Mouse (Mus musculus) embryonic facial prominence, embryonic 13.5 days (tissue): ENCODE measurements at regions not wholly inside any gene's neighbourhood (a gene's known extent, or its start where the extent isn't known, plus 50 kb on each side); places are given as distances from the start of the nearest gene placed in this dataset.

Source experiments
- ATAC-seq: fragments of 200-750 bp; cut with Nextera tagmentation; 2 replicates; pipeline ENCODE4 v1.8.0; 2017; ENCODE audit warnings: low read depth; ENCODE audit not compliant: insufficient number of reproducible peaks, insufficient read depth, low FRiP score, low TSS enrichment
- H3K27ac ChIP-seq: fragments of 300-500 bp; sonication (generic); 2 replicates; pipeline ENCODE4 v1.5.1; 2015; ENCODE audit warnings: moderate library complexity, mild to moderate bottlenecking, inconsistent platforms
- H3K27me3 ChIP-seq: fragments of 300-500 bp; sonication (generic); 2 replicates; pipeline ENCODE4 v1.6.1; 2015; ENCODE audit warnings: mild to moderate bottlenecking, inconsistent platforms
- H3K36me3 ChIP-seq: fragments of 300-500 bp; sonication (generic); 2 replicates; pipeline ENCODE4 v1.6.1; 2015; ENCODE audit warnings: mild to moderate bottlenecking, inconsistent platforms
- H3K4me1 ChIP-seq: fragments of 300-500 bp; sonication (generic); 2 replicates; pipeline ENCODE4 v1.6.1; 2015; ENCODE audit warnings: inconsistent platforms
- H3K4me2 ChIP-seq: fragments of 300-500 bp; sonication (generic); 2 replicates; pipeline ENCODE4 v1.6.1; 2015; ENCODE audit warnings: moderate library complexity, mild to moderate bottlenecking, inconsistent platforms
- H3K4me3 ChIP-seq: fragments of 300-500 bp; sonication (generic); 2 replicates; pipeline ENCODE4 v1.5.1; 2015; ENCODE audit warnings: mild to moderate bottlenecking, inconsistent platforms
- H3K9ac ChIP-seq: fragments of 300-500 bp; sonication (generic); 2 replicates; pipeline ENCODE4 v1.6.1; 2015; ENCODE audit warnings: mild to moderate bottlenecking, inconsistent platforms
- H3K9me3 ChIP-seq: fragments of 300-500 bp; sonication (generic); 2 replicates; pipeline ENCODE4 v1.6.1; 2016; ENCODE audit warnings: inconsistent platforms
- WGBS: fragments of 180-500 bp; shearing (Covaris S2); methylation state at CpG from one replicate; pipeline ENCODE4 v1.1.7; 2015; ENCODE audit warnings: mixed read lengths; 5-methylcytosine and 5-hydroxymethylcytosine counted together

GRCm38 (mm10) chr19:44651605-44652004, 89.0 kb downstream of the Hif1an start:
- H3K9me3 ChIP-seq: no peaks in the 10 kb centered on the region
- H3K4me1 ChIP-seq: peaks cover 6% of the 10 kb centered on the region
- WGBS: 3% methylated on average over 4 of the region's 4 CpGs
- no peak overlapping the region for H3K9ac ChIP-seq
- ATAC-seq: no peak
- H3K4me3 ChIP-seq: no peak overlapping the region
- no peak overlapping the region for H3K27ac ChIP-seq
- H3K27me3 ChIP-seq: peaks cover 92% of the 10 kb centered on the region
- H3K36me3 ChIP-seq: no peaks in the 10 kb centered on the region
- H3K4me2 ChIP-seq: no peak overlapping the region

DNA sequence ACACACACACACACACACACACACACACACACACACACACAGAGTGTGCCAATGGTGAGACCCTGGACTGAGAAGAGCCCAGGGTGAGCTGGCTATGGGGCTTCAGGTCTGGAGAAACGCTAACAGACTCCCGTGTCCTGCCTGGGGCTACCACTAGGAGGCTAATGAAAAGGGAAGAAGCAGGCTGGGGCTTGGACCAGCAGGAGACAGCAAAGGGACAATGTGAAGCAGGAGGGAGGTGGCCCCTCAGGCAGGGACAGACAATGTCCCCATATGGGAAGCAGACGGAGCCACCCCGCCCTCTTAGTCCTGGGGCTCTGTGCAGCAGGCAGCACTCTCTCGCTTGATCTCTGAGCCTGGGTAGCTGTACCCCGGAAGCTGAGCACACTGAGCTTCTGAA, 93.1 kb downstream of the Hif1an start:
- ATAC-seq: no peak
- Histone ChIP-seq H3K4me1 (no peaks in the 10 kb centered on the region), H3K36me3 (no peaks in the 10 kb centered on the region), H3K9me3 (no peaks in the 10 kb centered on the region), H3K4me2 (no peak overlapping the region), H3K9ac (no peak overlapping the region), H3K27me3 (peaks cover 87% of the 10 kb centered on the region), H3K4me3 (no peak overlapping the region), H3K27ac (no peak overlapping the region)
- under 1% methylated on average over 6 of the region's 6 CpGs for WGBS

GRCm38 (mm10) chr19:44659316-44659715, 96.5 kb upstream of the Pax2 start:
- H3K4me3 ChIP-seq: no peak overlapping the region
- 26% methylated on average over 10 of the region's 10 CpGs for WGBS
- no peaks in the 10 kb centered on the region for H3K4me1 ChIP-seq
- H3K27me3 ChIP-seq: peaks cover 91% of the 10 kb centered on the region
- H3K9ac ChIP-seq: no peak overlapping the region
- no peak overlapping the region for H3K27ac ChIP-seq
- no peaks in the 10 kb centered on the region for H3K9me3 ChIP-seq
- ATAC-seq: no peak
- H3K36me3 ChIP-seq: no peaks in the 10 kb centered on the region
- H3K4me2 ChIP-seq: no peak overlapping the region

DNA sequence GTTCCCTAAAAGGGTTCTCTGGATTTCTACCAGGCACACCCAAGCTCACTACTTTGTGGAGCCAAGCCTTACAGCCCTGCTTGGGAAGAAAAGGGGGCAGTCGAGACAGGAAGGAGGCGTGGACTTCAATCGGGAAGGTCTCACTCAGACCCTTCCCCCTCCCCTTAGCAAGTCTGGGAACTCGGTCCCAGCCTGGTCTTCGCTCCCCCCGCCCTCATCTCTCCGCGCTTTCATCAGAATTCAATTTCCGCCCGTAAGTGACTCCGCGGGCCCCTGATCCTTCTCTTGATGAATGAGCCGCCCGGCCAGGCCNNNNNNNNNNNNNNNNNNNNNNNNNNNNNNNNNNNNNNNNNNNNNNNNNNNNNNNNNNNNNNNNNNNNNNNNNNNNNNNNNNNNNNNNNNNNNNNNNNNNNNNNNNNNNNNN, 86.3 kb upstream of the Pax2 start:
- peak overlapping the region; percentile 57 for H3K4me2 ChIP-seq
- H3K36me3 ChIP-seq: no peaks in the 10 kb centered on the region
- H3K4me3 ChIP-seq: peak overlapping the region; percentile 31
- H3K9me3 ChIP-seq: no peaks in the 10 kb centered on the region
- peaks cover 24% of the 10 kb centered on the region for H3K4me1 ChIP-seq
- H3K9ac ChIP-seq: no peak overlapping the region
- peaks cover 93% of the 10 kb centered on the region for H3K27me3 ChIP-seq
- 0% methylated on average over 14 of the region's 14 CpGs for WGBS
- no peak for ATAC-seq
- no peak overlapping the region for H3K27ac ChIP-seq

- H3K4me1 ChIP-seq: peaks cover 19% of the 10 kb centered on the region
- no peaks in the 10 kb centered on the region for H3K36me3 ChIP-seq
- no peak for ATAC-seq
- H3K27me3 ChIP-seq: peaks cover 98% of the 10 kb centered on the region
- peak overlapping the region; percentile 29 for H3K4me3 ChIP-seq
- no peaks in the 10 kb centered on the region for H3K9me3 ChIP-seq
- H3K27ac ChIP-seq: no peak overlapping the region
- H3K4me2 ChIP-seq: peak overlapping the region; percentile 47
- 6% methylated on average over 45 of the region's 45 CpGs for WGBS
- H3K9ac ChIP-seq: no peak overlapping the region
Observed at GRCm38 (mm10) chr19:44674621-44675245, 81.1 kb upstream of the Pax2 start.

GRCm38 (mm10) chr19:44676555-44677120, 79.2 kb upstream of the Pax2 start:
- H3K9ac ChIP-seq: no peak overlapping the region
- no peak overlapping the region for H3K27ac ChIP-seq
- ATAC-seq: no peak
- H3K4me2 ChIP-seq: no peak overlapping the region
- H3K4me1 ChIP-seq: peaks cover 7% of the 10 kb centered on the region
- H3K9me3 ChIP-seq: no peaks in the 10 kb centered on the region
- H3K27me3 ChIP-seq: peaks cover 98% of the 10 kb centered on the region
- no peak overlapping the region for H3K4me3 ChIP-seq
- WGBS: 5% methylated on average over 12 of the region's 12 CpGs
- H3K36me3 ChIP-seq: no peaks in the 10 kb centered on the region

DNA sequence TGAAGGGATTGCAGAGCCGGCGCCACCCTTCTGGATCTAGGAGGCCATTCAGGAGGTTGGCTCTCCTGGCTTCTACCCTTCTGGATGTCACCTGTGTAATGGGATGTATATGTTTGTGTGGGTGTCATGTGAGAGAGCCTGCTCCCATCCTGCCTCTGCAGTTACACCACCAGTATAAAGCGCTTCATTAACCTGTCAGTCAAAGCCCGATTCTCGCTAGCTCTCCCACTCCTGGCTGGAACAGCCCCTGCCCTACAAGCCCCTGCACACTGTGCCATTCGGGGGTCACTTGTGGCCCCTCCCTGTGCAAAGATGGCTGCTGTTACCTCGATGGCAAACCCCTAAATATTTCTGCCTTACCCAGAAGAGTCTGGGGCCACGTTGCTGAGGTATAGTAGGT, 78.5 kb upstream of the Pax2 start:
- Histone ChIP-seq H3K4me2 (no peak overlapping the region), H3K4me1 (peaks cover under 1% of the 10 kb centered on the region; the same call in 1 of the 2 replicates), H3K27ac (no peak overlapping the region), H3K9ac (no peak overlapping the region), H3K9me3 (no peaks in the 10 kb centered on the region), H3K27me3 (peaks cover 98% of the 10 kb centered on the region), H3K36me3 (no peaks in the 10 kb centered on the region), H3K4me3 (no peak overlapping the region)
- WGBS: 48% methylated on average over 8 of the region's 8 CpGs
- ATAC-seq: no peak

GRCm38 (mm10) chr19:44678686-44679085, 77.2 kb upstream of the Pax2 start:
- Histone ChIP-seq H3K27me3 (peaks cover 98% of the 10 kb centered on the region), H3K36me3 (no peaks in the 10 kb centered on the region), H3K9ac (no peak overlapping the region), H3K27ac (no peak overlapping the region), H3K4me3 (no peak overlapping the region), H3K9me3 (no peaks in the 10 kb centered on the region), H3K4me1 (no peaks in the 10 kb centered on the region), H3K4me2 (no peak overlapping the region)
- ATAC-seq: no peak
- WGBS: 80% methylated on average over 1 of the region's 1 CpGs

DNA sequence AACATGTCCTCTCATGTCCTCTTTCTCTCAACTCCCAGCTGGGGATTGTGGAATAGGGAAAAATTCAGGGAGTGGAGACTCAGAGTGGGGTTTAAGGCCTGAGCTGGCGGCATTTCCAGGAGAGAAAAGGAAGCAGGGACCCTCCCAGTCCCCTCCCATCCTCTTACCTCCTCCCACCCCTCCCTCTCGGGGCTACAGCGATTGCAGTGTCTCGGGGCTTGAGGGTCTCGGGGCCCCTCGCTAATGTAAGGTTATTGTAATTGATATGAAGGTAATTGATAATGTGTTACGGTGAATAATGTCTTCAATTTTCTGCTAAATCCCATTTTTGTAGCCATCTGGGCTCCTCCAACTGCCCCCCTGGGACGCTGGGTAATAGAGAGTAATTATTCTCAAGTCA, 74.2 kb upstream of the Pax2 start:
- Histone ChIP-seq H3K36me3 (no peaks in the 10 kb centered on the region), H3K4me3 (no peak overlapping the region), H3K27ac (no peak overlapping the region), H3K4me1 (0 out of 2 replicates have a peak, but pooled peaks cover 5% of the 10 kb centered on the region), H3K9ac (no peak overlapping the region), H3K27me3 (peaks cover 98% of the 10 kb centered on the region), H3K9me3 (no peaks in the 10 kb centered on the region), H3K4me2 (no peak overlapping the region)
- 9% methylated on average over 8 of the region's 8 CpGs for WGBS
- no peak for ATAC-seq

- H3K4me1 ChIP-seq: 0 out of 2 replicates have a peak, but pooled peaks cover 5% of the 10 kb centered on the region
- no peaks in the 10 kb centered on the region for H3K36me3 ChIP-seq
- H3K27ac ChIP-seq: no peak overlapping the region
- no peak overlapping the region for H3K4me2 ChIP-seq
- no peaks in the 10 kb centered on the region for H3K9me3 ChIP-seq
- peaks cover 97% of the 10 kb centered on the region for H3K27me3 ChIP-seq
- H3K4me3 ChIP-seq: no peak overlapping the region
- WGBS: 2% methylated on average over 12 of the region's 12 CpGs
- no peak overlapping the region for H3K9ac ChIP-seq
- ATAC-seq: no peak
Observed at GRCm38 (mm10) chr19:44683191-44683590, 72.7 kb upstream of the Pax2 start.

- 1% methylated on average over 48 of the region's 48 CpGs for WGBS
- Histone ChIP-seq H3K27ac (no peak overlapping the region), H3K9me3 (no peaks in the 10 kb centered on the region), H3K27me3 (peaks cover 99% of the 10 kb centered on the region), H3K4me3 (peak overlapping the region; percentile 20), H3K4me1 (0 out of 2 replicates have a peak, but pooled peaks cover 5% of the 10 kb centered on the region), H3K9ac (no peak overlapping the region), H3K36me3 (no peaks in the 10 kb centered on the region), H3K4me2 (peak overlapping the region; percentile 54)
- no peak for ATAC-seq
Observed at GRCm38 (mm10) chr19:44684061-44684514, 71.8 kb upstream of the Pax2 start.

DNA sequence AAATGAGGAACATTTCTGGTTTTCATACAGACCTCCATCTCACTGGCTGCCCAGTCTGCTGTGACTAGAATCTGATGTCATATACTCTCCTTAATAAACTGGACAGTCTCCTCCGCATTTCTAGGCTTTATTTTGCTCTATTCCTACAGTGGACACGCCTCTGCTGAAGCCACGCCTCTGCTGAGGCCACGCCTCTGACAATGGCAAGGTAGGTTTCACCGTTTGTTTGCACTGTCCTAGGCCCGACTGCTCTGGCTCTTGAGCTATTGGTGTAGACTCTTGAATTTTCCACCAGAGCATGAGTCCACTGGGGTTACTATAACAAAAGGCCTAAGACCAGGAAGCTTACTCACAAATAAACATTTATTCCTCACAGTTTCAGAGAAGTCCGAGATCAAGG, 69.8 kb upstream of the Pax2 start:
- 0 out of 2 replicates have a peak, but pooled peaks cover 5% of the 10 kb centered on the region for H3K4me1 ChIP-seq
- no peak overlapping the region for H3K9ac ChIP-seq
- H3K9me3 ChIP-seq: no peaks in the 10 kb centered on the region
- WGBS: 54% methylated on average over 7 of the region's 7 CpGs
- H3K36me3 ChIP-seq: no peaks in the 10 kb centered on the region
- ATAC-seq: no peak
- no peak overlapping the region for H3K27ac ChIP-seq
- H3K27me3 ChIP-seq: peaks cover 97% of the 10 kb centered on the region
- no peak overlapping the region for H3K4me3 ChIP-seq
- no peak overlapping the region for H3K4me2 ChIP-seq
